Mouse (Mus musculus): ENCODE measurements around the gene Ncoa5. TPM values are rescaled to one million over a fixed set of nuclear protein-coding genes. Genes with fewer than 3 reads are reported as not detected.
A peak's percentile ranks its signal among the peaks of the same experiment; 100 is the strongest.

The Ncoa5 gene
- polyA plus RNA-seq, 1 experiment, result 31.2 TPM

- Histone ChIP-seq H3K79me3 (ENCODE audit: low read depth) (no peaks in the 10 kb centered on the region), H3K4me3 (ENCODE audit: insufficient read depth, poor library complexity, severe bottlenecking) (no peak overlapping the region), H3K27me3 (ENCODE audit: control insufficient read depth, insufficient read depth, insufficient read length) (peaks cover 21% of the 10 kb centered on the region), H3K36me3 (ENCODE audit: control insufficient read depth, insufficient read depth) (no peaks in the 10 kb centered on the region), H3ac (ENCODE audit: control insufficient read depth, insufficient read length, low read depth) (no peak overlapping the region), H3K79me2 (ENCODE audit: control insufficient read depth, insufficient read depth) (no peaks in the 10 kb centered on the region)
- peak; percentile 82 for TF ChIP-seq CTCF (IDR thresholded peaks at IDR 0.05; ENCODE audit: control insufficient read depth, insufficient read depth, insufficient read length)
- TF ChIP-seq FOSL1 (IDR thresholded peaks at IDR 0.05; ENCODE audit: insufficient read depth, low read length, poor library complexity, severe bottlenecking), result no peak
- TF ChIP-seq MYOG (IDR thresholded peaks at IDR 0.05; ENCODE audit: control insufficient read depth, extremely low read depth, insufficient read length), result no peak
- TF ChIP-seq MYOD1 (IDR thresholded peaks at IDR 0.05; ENCODE audit: control insufficient read depth, insufficient read length, low read depth), result no peak
- no peak for TF ChIP-seq MAX (IDR thresholded peaks at IDR 0.05)
- no peak for TF ChIP-seq USF1 (IDR thresholded peaks at IDR 0.05; ENCODE audit: low read depth)
- no peak for TF ChIP-seq CEBPB (IDR thresholded peaks at IDR 0.05; ENCODE audit: low read depth)
Measured at GRCm38 (mm10) chr2:164953224-164953623, 81.4 kb downstream of the Ncoa5 start.

DNA sequence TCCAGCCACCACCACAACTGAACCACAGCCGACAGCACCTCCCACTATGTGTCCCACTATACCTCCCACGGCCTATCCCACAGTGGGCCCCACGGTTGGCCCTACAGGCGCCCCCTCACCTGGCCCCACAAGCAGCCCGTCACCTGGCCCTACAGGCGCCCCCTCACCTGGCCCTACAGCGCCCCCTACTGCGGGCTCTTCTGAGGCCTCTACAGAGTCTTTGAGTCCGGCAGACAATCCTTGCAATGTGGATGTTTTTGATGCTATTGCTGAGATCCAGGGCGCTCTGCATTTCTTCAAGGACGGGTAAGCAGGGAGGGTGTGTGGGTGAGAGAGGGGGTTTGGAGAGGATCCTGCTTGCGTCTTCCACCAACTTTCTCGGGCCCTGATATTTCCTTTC, 82.2 kb downstream of the Ncoa5 start:
- no peak overlapping the region for H3K4me3 ChIP-seq (ENCODE audit: insufficient read depth, poor library complexity, severe bottlenecking)
- H3K36me3 ChIP-seq (ENCODE audit: control insufficient read depth, insufficient read depth), result no peaks in the 10 kb centered on the region
- H3ac ChIP-seq (ENCODE audit: control insufficient read depth, insufficient read length, low read depth), result no peak overlapping the region
- TF ChIP-seq USF1 (IDR thresholded peaks at IDR 0.05; ENCODE audit: low read depth), result no peak
- TF ChIP-seq CTCF (IDR thresholded peaks at IDR 0.05; ENCODE audit: control insufficient read depth, insufficient read depth, insufficient read length), result no peak
- no peak for TF ChIP-seq MYOG (IDR thresholded peaks at IDR 0.05; ENCODE audit: control insufficient read depth, extremely low read depth, insufficient read length)
- TF ChIP-seq FOSL1 (IDR thresholded peaks at IDR 0.05; ENCODE audit: insufficient read depth, low read length, poor library complexity, severe bottlenecking), result no peak
- TF ChIP-seq CEBPB (IDR thresholded peaks at IDR 0.05; ENCODE audit: low read depth), result no peak
- no peak for TF ChIP-seq MAX (IDR thresholded peaks at IDR 0.05)
- TF ChIP-seq MYOD1 (IDR thresholded peaks at IDR 0.05; ENCODE audit: control insufficient read depth, insufficient read length, low read depth), result no peak
- no peaks in the 10 kb centered on the region for H3K79me3 ChIP-seq (ENCODE audit: low read depth)
- no peaks in the 10 kb centered on the region for H3K79me2 ChIP-seq (ENCODE audit: control insufficient read depth, insufficient read depth)
- peaks cover 21% of the 10 kb centered on the region for H3K27me3 ChIP-seq (ENCODE audit: control insufficient read depth, insufficient read depth, insufficient read length)

DNA sequence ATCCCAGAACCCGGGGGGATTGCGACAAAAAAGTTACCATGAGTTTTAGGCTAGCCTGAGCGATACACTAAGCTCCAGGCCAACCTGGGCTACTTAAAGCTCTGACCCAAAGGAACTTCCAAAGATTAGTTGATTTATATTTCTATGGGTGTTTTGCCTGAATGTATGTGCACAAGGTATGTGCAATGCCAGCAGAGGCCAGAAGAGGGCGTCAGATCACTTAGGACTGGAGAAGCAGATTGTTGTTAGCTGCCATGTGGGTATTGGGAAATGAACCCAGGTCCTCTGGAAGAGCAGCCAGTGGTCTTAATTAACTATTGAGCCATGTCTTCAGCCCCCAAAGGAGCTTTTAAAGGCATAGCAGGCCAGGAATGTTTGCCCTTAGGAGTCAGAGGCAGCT, 82.9 kb downstream of the Ncoa5 start:
- H3K27me3 ChIP-seq (ENCODE audit: control insufficient read depth, insufficient read depth, insufficient read length), result peaks cover 21% of the 10 kb centered on the region
- TF ChIP-seq USF1 (IDR thresholded peaks at IDR 0.05; ENCODE audit: low read depth) (no peak), FOSL1 (IDR thresholded peaks at IDR 0.05; ENCODE audit: insufficient read depth, low read length, poor library complexity, severe bottlenecking) (no peak), MYOD1 (IDR thresholded peaks at IDR 0.05; ENCODE audit: control insufficient read depth, insufficient read length, low read depth) (no peak), CTCF (IDR thresholded peaks at IDR 0.05; ENCODE audit: control insufficient read depth, insufficient read depth, insufficient read length) (no peak), MYOG (IDR thresholded peaks at IDR 0.05; ENCODE audit: control insufficient read depth, extremely low read depth, insufficient read length) (no peak), CEBPB (IDR thresholded peaks at IDR 0.05; ENCODE audit: low read depth) (no peak), MAX (IDR thresholded peaks at IDR 0.05) (no peak)
- H3K4me3 ChIP-seq (ENCODE audit: insufficient read depth, poor library complexity, severe bottlenecking), result no peak overlapping the region
- H3ac ChIP-seq (ENCODE audit: control insufficient read depth, insufficient read length, low read depth), result no peak overlapping the region
- no peaks in the 10 kb centered on the region for H3K36me3 ChIP-seq (ENCODE audit: control insufficient read depth, insufficient read depth)
- no peaks in the 10 kb centered on the region for H3K79me3 ChIP-seq (ENCODE audit: low read depth)
- H3K79me2 ChIP-seq (ENCODE audit: control insufficient read depth, insufficient read depth), result no peaks in the 10 kb centered on the region

GRCm38 (mm10) chr2:164950501-164950900, 84.2 kb downstream of the Ncoa5 start:
- H3ac ChIP-seq (ENCODE audit: control insufficient read depth, insufficient read length, low read depth), result no peak overlapping the region
- no peak overlapping the region for H3K4me3 ChIP-seq (ENCODE audit: insufficient read depth, poor library complexity, severe bottlenecking)
- H3K79me3 ChIP-seq (ENCODE audit: low read depth), result no peaks in the 10 kb centered on the region
- no peaks in the 10 kb centered on the region for H3K79me2 ChIP-seq (ENCODE audit: control insufficient read depth, insufficient read depth)
- H3K27me3 ChIP-seq (ENCODE audit: control insufficient read depth, insufficient read depth, insufficient read length), result peaks cover 21% of the 10 kb centered on the region
- H3K36me3 ChIP-seq (ENCODE audit: control insufficient read depth, insufficient read depth), result no peaks in the 10 kb centered on the region
- TF ChIP-seq USF1 (IDR thresholded peaks at IDR 0.05; ENCODE audit: low read depth) (no peak), CEBPB (IDR thresholded peaks at IDR 0.05; ENCODE audit: low read depth) (no peak), MYOG (IDR thresholded peaks at IDR 0.05; ENCODE audit: control insufficient read depth, extremely low read depth, insufficient read length) (no peak), CTCF (IDR thresholded peaks at IDR 0.05; ENCODE audit: control insufficient read depth, insufficient read depth, insufficient read length) (no peak), MAX (IDR thresholded peaks at IDR 0.05) (no peak), MYOD1 (IDR thresholded peaks at IDR 0.05; ENCODE audit: control insufficient read depth, insufficient read length, low read depth) (no peak), FOSL1 (IDR thresholded peaks at IDR 0.05; ENCODE audit: insufficient read depth, low read length, poor library complexity, severe bottlenecking) (no peak)

Other genes with a start within 250 kb of the Ncoa5 start
- 19.5 TPM for gene Snx21, start 249.0 kb downstream of the Ncoa5 start, polyA plus RNA-seq (2012; fragmentation: generic; extraction: Trizol)
- 20.5 TPM for gene Acot8, start 230.0 kb downstream of the Ncoa5 start, polyA plus RNA-seq (2012; fragmentation: generic; extraction: Trizol)
- 2.9 TPM for gene Zswim3, start 229.8 kb downstream of the Ncoa5 start, polyA plus RNA-seq (2012; fragmentation: generic; extraction: Trizol)
- 10.0 TPM for gene Zswim1, start 212.2 kb downstream of the Ncoa5 start, polyA plus RNA-seq (2012; fragmentation: generic; extraction: Trizol)
- gene Spata25, start 206.3 kb downstream of the Ncoa5 start, polyA plus RNA-seq (2012; fragmentation: generic; extraction: Trizol), result not detected
- gene Ctsa, start 202.0 kb downstream of the Ncoa5 start, polyA plus RNA-seq (2012; fragmentation: generic; extraction: Trizol), result 160 TPM
- gene Neurl2, start 201.4 kb downstream of the Ncoa5 start, polyA plus RNA-seq (2012; fragmentation: generic; extraction: Trizol), result 11.3 TPM
- gene Pltp, start 177.2 kb downstream of the Ncoa5 start, polyA plus RNA-seq (2012; fragmentation: generic; extraction: Trizol), result 13.3 TPM
- gene Pcif1, start 155.6 kb downstream of the Ncoa5 start, polyA plus RNA-seq (2012; fragmentation: generic; extraction: Trizol), result 46.5 TPM
- 11.7 TPM for gene Zfp335, start 123.1 kb downstream of the Ncoa5 start, polyA plus RNA-seq (2012; fragmentation: generic; extraction: Trizol)
- gene Mmp9, start 94.1 kb downstream of the Ncoa5 start, polyA plus RNA-seq (2012; fragmentation: generic; extraction: Trizol), result 1.1 TPM
- gene Slc12a5, start 74.1 kb downstream of the Ncoa5 start, polyA plus RNA-seq (2012; fragmentation: generic; extraction: Trizol), result 0.12 TPM
- 0.27 TPM for gene Cd40, start 20.8 kb upstream of the Ncoa5 start, polyA plus RNA-seq (2012; fragmentation: generic; extraction: Trizol)
- not detected for gene 1700025C18Rik, start 55.9 kb upstream of the Ncoa5 start, polyA plus RNA-seq (2012; fragmentation: generic; extraction: Trizol)
- gene Cdh22, start 200.0 kb upstream of the Ncoa5 start, polyA plus RNA-seq (2012; fragmentation: generic; extraction: Trizol), result 0.02 TPM

Data from C2C12 (cell line).